Mouse (Mus musculus) spleen, postnatal 14 days (tissue): ENCODE results near the gene Dclk1.

Experiments used
- DNase-seq, 2 experiments: peaks; one replicate each; pipeline ENCODE4 v3.0.0; 2021 to 2022; ENCODE audit warnings: low spot score in 2 of 2

The Dclk1 gene

GRCm38 (mm10) chr3:55587972-55588946 lies 346.1 kb downstream of the Dclk1 start:
- DNase-seq = no peak
